Mouse (Mus musculus) large intestine, adult 2 months (tissue): ENCODE data around the gene Dnajc9. TPM values are rescaled to one million over a fixed set of nuclear protein-coding genes. Genes with fewer than 3 reads are reported as not detected.
A peak's percentile ranks its signal among the peaks of the same experiment; 100 is the strongest.

Experiments used
- DNase-seq: peaks from one replicate; pipeline ENCODE4 v3.0.0-alpha.2; 2012; ENCODE audit warnings: low read depth, low spot score
- WGBS: fragments of 180-500 bp; shearing (Covaris S2); methylation state at CpG from one replicate; pipeline ENCODE4 v1.1.7; 2018; 5-methylcytosine and 5-hydroxymethylcytosine counted together
- polyA plus RNA-seq: library from polyadenylated mRNA; depleted of rRNA; stranded (reverse); fragments of >200 nt; gene quantifications from 2 replicates; pipeline ENCODE4 v1.2.3, GENCODE M21; 2012; rRNA removed

Dnajc9 gene
- polyA plus RNA-seq, 1 experiment: 14.7 TPM

- no peak for DNase-seq
- 86% methylated on average over 7 of the region's 7 CpGs for WGBS
Measured at GRCm38 (mm10) chr14:20370798-20371197, 17.9 kb downstream of the Dnajc9 start.

GRCm38 (mm10) chr14:20368271-20368670 is 20.4 kb downstream of the Dnajc9 start:
- 94% methylated on average over 3 of the region's 3 CpGs for WGBS
- DNase-seq: no peak

- WGBS: 93% methylated on average over 4 of the region's 4 CpGs
- DNase-seq: no peak
Measured at GRCm38 (mm10) chr14:20363230-20363629, 25.5 kb downstream of the Dnajc9 start.

GRCm38 (mm10) chr14:20347991-20348541 is 40.6 kb downstream of the Dnajc9 start, which contains the start of the genes Ecd and Fam149b:
Ecd (minus strand) TSS chr14:20348121.
Fam149b (plus strand) TSS chr14:20348162.
- WGBS: under 1% methylated on average over 42 of the region's 42 CpGs

GRCm38 (mm10) chr14:20347441-20347990 is 41.2 kb downstream of the Dnajc9 start:
- no peak for DNase-seq
- 1% methylated on average over 15 of the region's 15 CpGs for WGBS

More at GRCm38 (mm10) chr14:20347991-20348541, 40.6 kb downstream of the Dnajc9 start, which contains the start of the genes Ecd and Fam149b:
- peak; percentile 97 for DNase-seq

- no peak for DNase-seq
- WGBS: 44% methylated on average over 9 of the region's 9 CpGs
Measured at GRCm38 (mm10) chr14:20345885-20346284, 42.8 kb downstream of the Dnajc9 start.

GRCm38 (mm10) chr14:20340866-20341265 is 47.8 kb downstream of the Dnajc9 start:
- WGBS: 68% methylated on average over 7 of the region's 7 CpGs
- no peak for DNase-seq

- WGBS: 85% methylated on average over 8 of the region's 8 CpGs
- no peak for DNase-seq
Measured at GRCm38 (mm10) chr14:20340149-20340548, 48.6 kb downstream of the Dnajc9 start.

GRCm38 (mm10) chr14:20339415-20339814 is 49.3 kb downstream of the Dnajc9 start:
- 96% methylated on average over 5 of the region's 5 CpGs for WGBS

More at GRCm38 (mm10) chr14:20339415-20339814, 49.3 kb downstream of the Dnajc9 start:
- DNase-seq: no peak

Other genes starting within 250 kb of the Dnajc9 start
- gene Kcnk5, start 207.1 kb downstream of the Dnajc9 start, polyA plus RNA-seq: 20.4 and 37.5 TPM in 2 replicates
- gene Kcnk16, start 119.7 kb downstream of the Dnajc9 start, polyA plus RNA-seq: 0.55 and 0.64 TPM in 2 replicates
- 10.0 and 14.3 TPM in 2 replicates for gene Nudt13, start 94.2 kb downstream of the Dnajc9 start, polyA plus RNA-seq
- gene Ecd, start 40.8 kb downstream of the Dnajc9 start, polyA plus RNA-seq: 14.5 and 17.1 TPM in 2 replicates
- gene Fam149b, start 40.7 kb downstream of the Dnajc9 start, polyA plus RNA-seq: 21.3 and 28.7 TPM in 2 replicates
- 40.4 and 46.0 TPM in 2 replicates for gene Mrps16, start 4.7 kb upstream of the Dnajc9 start, polyA plus RNA-seq
- 0.06 TPM in 1 of 2 replicates, not detected in the other for gene Cfap70, start 63.3 kb upstream of the Dnajc9 start, polyA plus RNA-seq
- 49.6 and 52.9 TPM in 2 replicates for gene Anxa7, start 91.2 kb upstream of the Dnajc9 start, polyA plus RNA-seq
- gene Mss51, start 108.0 kb upstream of the Dnajc9 start, polyA plus RNA-seq: 0.63 and 0.64 TPM in 2 replicates
- 10.7 and 11.9 TPM in 2 replicates for gene Ppp3cb, start 157.7 kb upstream of the Dnajc9 start, polyA plus RNA-seq